Comparison of ENCODE assay signal across 8 mouse cellular contexts in genomic region chr5:136136292-136136990, GRCm38 (mm10). TPM values are rescaled to one million over a fixed set of nuclear protein-coding genes. Genes with fewer than 3 reads are reported as not detected.
DNase-seq lines count a peak whose midpoint lies in the region; ATAC-seq and TF ChIP-seq lines count a peak whose summit lies in the region.

No protein-coding gene starts in this region.

- H3K9ac ChIP-seq in lung, embryonic 14.5 days: peak overlapping the region; percentile 79
- peak overlapping the region; percentile 77 for H3K9ac ChIP-seq in hindbrain, embryonic 16.5 days (ENCODE audit: low read depth, low read length)

- H3K27ac ChIP-seq in lung, embryonic 14.5 days (ENCODE audit: low read depth): no peak overlapping the region
- H3K27ac ChIP-seq in brown adipose tissue, adult 24 weeks (replicated peaks; ENCODE audit: low read depth, low read length): peak overlapping the region; percentile 73
- peak overlapping the region; percentile 65 for H3K27ac ChIP-seq in hindbrain, embryonic 16.5 days (ENCODE audit: low read depth, low read length)

- H3K27me3 ChIP-seq in lung, embryonic 14.5 days (ENCODE audit: insufficient read depth, low read length): no peaks in the 10 kb centered on the region
- H3K27me3 ChIP-seq in hindbrain, embryonic 16.5 days (replicated peaks; ENCODE audit: control insufficient read depth, insufficient read depth, low read length): no peaks in the 10 kb centered on the region
- no peaks in the 10 kb centered on the region for H3K27me3 ChIP-seq in myocyte (ENCODE audit: control insufficient read depth, insufficient read depth, insufficient read length)

- H3K4me1 ChIP-seq in lung, embryonic 14.5 days (ENCODE audit: insufficient read depth): no peaks in the 10 kb centered on the region
- peaks cover 5% of the 10 kb centered on the region; the same call in 1 of the 2 replicates for H3K4me1 ChIP-seq in brown adipose tissue, adult 24 weeks (ENCODE audit: control insufficient read depth, insufficient read depth, insufficient read length, low read length)
- peaks cover 15% of the 10 kb centered on the region for H3K4me1 ChIP-seq in hindbrain, embryonic 16.5 days (ENCODE audit: control insufficient read depth, insufficient read depth, low read depth, low read length)

- peaks cover 56% of the 10 kb centered on the region for H3K36me3 ChIP-seq in lung, embryonic 14.5 days (ENCODE audit: insufficient read depth)
- H3K36me3 ChIP-seq in hindbrain, embryonic 16.5 days (ENCODE audit: control insufficient read depth, insufficient read depth, low read length): peaks cover 26% of the 10 kb centered on the region
- peaks cover 2% of the 10 kb centered on the region for H3K36me3 ChIP-seq in myocyte (ENCODE audit: control insufficient read depth, insufficient read depth)

- intact Hi-C loops in left cerebral cortex, postnatal 10 days (cut with DNase I): loop anchor here (1.0 kb wide), 1 partner anchor 33 kb away; no protein-coding TSS in a partner anchor

- no peaks in the 10 kb centered on the region for H3K9me3 ChIP-seq in lung, embryonic 14.5 days (ENCODE audit: low read depth, low read length)
- H3K9me3 ChIP-seq in hindbrain, embryonic 16.5 days (ENCODE audit: control insufficient read depth, low read length): no peaks in the 10 kb centered on the region

- no peak for ATAC-seq in lung, embryonic 14.5 days (ENCODE audit: insufficient read depth)
- no peak; the same call in 1 of the 2 replicates for ATAC-seq in hindbrain, embryonic 16.5 days

- 6% methylated on average over 20 of the region's 20 CpGs for WGBS in lung, embryonic 14.5 days
- WGBS in hindbrain, embryonic 16.5 days: 7% methylated on average over 20 of the region's 20 CpGs

- peak overlapping the region; percentile 56 for H3K4me3 ChIP-seq in lung, embryonic 14.5 days (ENCODE audit: low read depth, low read length)
- peak overlapping the region; percentile 87 for H3K4me3 ChIP-seq in brown adipose tissue, adult 24 weeks (ENCODE audit: insufficient read depth, low read depth, low read length)
- H3K4me3 ChIP-seq in hindbrain, embryonic 16.5 days (ENCODE audit: low read length): peak overlapping the region; percentile 79
- peak overlapping the region; percentile 96 for H3K4me3 ChIP-seq in myocyte

- TF ChIP-seq CTCF in lung, embryonic 14.5 days (IDR thresholded peaks at IDR 0.05; ENCODE audit: low read depth): no peak

- peak; percentile 40 for TF ChIP-seq POLR2A in myocyte (IDR thresholded peaks at IDR 0.05; ENCODE audit: insufficient read length, low read depth)

- H3K4me2 ChIP-seq in lung, embryonic 14.5 days: peak overlapping the region; percentile 61
- peak overlapping the region; percentile 74 for H3K4me2 ChIP-seq in hindbrain, embryonic 16.5 days (ENCODE audit: low read length)
- peak overlapping the region; percentile 79 for H3K4me2 ChIP-seq in myocyte (ENCODE audit: low read depth)

- DNase-seq in lung, embryonic 14.5 days: peak; percentile 15
- no peak for DNase-seq in lung, postnatal 14 days
- no peak for DNase-seq in frontal cortex, postnatal 14 days (ENCODE audit: low spot score in 2 of 2)
- no peak for DNase-seq in layer of hippocampus, postnatal 14 days (ENCODE audit: low spot score in 2 of 2)
- no peak for DNase-seq in left cerebral cortex, postnatal 10 days (ENCODE audit: extremely low spot score in 1 of 2, low spot score in 2 of 2)

- H3ac ChIP-seq in myocyte (ENCODE audit: control insufficient read depth, insufficient read length): peak overlapping the region; percentile 45

- peaks cover 20% of the 10 kb centered on the region for H3K79me2 ChIP-seq in myocyte (ENCODE audit: control insufficient read depth, insufficient read depth)

TF ChIP-seq in myocyte, 11 proteins besides CTCF, POLR2A, EP300 and RAD21:
- TF ChIP-seq REST (IDR thresholded peaks at IDR 0.05; ENCODE audit: insufficient read depth, insufficient read length) (no peak), POLR2AphosphoS2 (IDR thresholded peaks at IDR 0.05; ENCODE audit: insufficient read length, low read depth) (no peak), MYOD1 (IDR thresholded peaks at IDR 0.05; ENCODE audit: control insufficient read depth in 1 of 3, insufficient read length in 2 of 3, low read depth in 2 of 3) (no peak), TCF12 (IDR thresholded peaks at IDR 0.05; ENCODE audit: insufficient read depth, poor library complexity, severe bottlenecking) (no peak), MYOG (IDR thresholded peaks at IDR 0.05; ENCODE audit: control insufficient read depth in 1 of 3, insufficient read depth in 1 of 3, insufficient read length in 2 of 3, low read depth in 2 of 3) (no peak), USF1 (IDR thresholded peaks at IDR 0.05; ENCODE audit: low read depth) (no peak), CEBPB (IDR thresholded peaks at IDR 0.05; ENCODE audit: insufficient read depth, poor library complexity, severe bottlenecking) (no peak), E2F4 (IDR thresholded peaks at IDR 0.05; ENCODE audit: insufficient read depth) (no peak), MAX (IDR thresholded peaks at IDR 0.05; ENCODE audit: low read depth) (no peak), TCF3 (IDR thresholded peaks at IDR 0.05; ENCODE audit: insufficient read length, low read depth) (no peak), SRF (IDR thresholded peaks at IDR 0.05; ENCODE audit: control insufficient read depth, insufficient read length, low read depth) (no peak)
TF ChIP-seq in myocyte: peak in this region for 0.

RNA-seq across cellular contexts. Expression of gene Alkbh4, which starts 0.5 kb away (rescaled TPM):
- 12.9 and 14.8 TPM in 2 replicates for polyA plus RNA-seq in lung, embryonic 14.5 days (2014; fragmentation: Nextera tagmentation; extraction: Ambion mirVana)
- 3.8 and 4.3 TPM in 2 replicates for polyA plus RNA-seq in brown adipose tissue, adult 24 weeks (2012; ENCODE audit: insufficient read depth, insufficient read length, missing spikeins)
- polyA plus RNA-seq in hindbrain, embryonic 16.5 days (2015; fragmentation: Nextera tagmentation; extraction: Ambion mirVana): 20.4 and 22.7 TPM in 2 replicates
- 6.7 TPM for polyA plus RNA-seq in myocyte (2012; fragmentation: generic; extraction: Trizol)
- 1 to 10 TPM; 8.4 to 10.0 TPM for total RNA-seq in layer of hippocampus, postnatal 14 days (2021)
- total RNA-seq in left cerebral cortex, postnatal 10 days (2021): 10 to 100 TPM in 1 of 2 experiments, 1 to 10 TPM in 1; 9.5 to 11.7 TPM

RNA-seq across cellular contexts. Expression of gene Lrwd1, which starts 0.6 kb away (rescaled TPM):
- 36.6 and 37.6 TPM in 2 replicates for polyA plus RNA-seq in lung, embryonic 14.5 days (2014; fragmentation: Nextera tagmentation; extraction: Ambion mirVana)
- polyA plus RNA-seq in brown adipose tissue, adult 24 weeks (2012; ENCODE audit: insufficient read depth, insufficient read length, missing spikeins): 1.9 and 4.2 TPM in 2 replicates
- polyA plus RNA-seq in hindbrain, embryonic 16.5 days (2015; fragmentation: Nextera tagmentation; extraction: Ambion mirVana): 25.2 and 26.3 TPM in 2 replicates
- 31.7 TPM for polyA plus RNA-seq in myocyte (2012; fragmentation: generic; extraction: Trizol)
- 10 to 100 TPM; 15.1 to 18.5 TPM for total RNA-seq in layer of hippocampus, postnatal 14 days (2021)
- total RNA-seq in left cerebral cortex, postnatal 10 days (2021): 10 to 100 TPM; 11.7 to 13.2 TPM

RNA-seq across cellular contexts. Expression of gene Polr2j, which starts 20.0 kb away (rescaled TPM):
- polyA plus RNA-seq in lung, embryonic 14.5 days (2014; fragmentation: Nextera tagmentation; extraction: Ambion mirVana): 217 and 229 TPM in 2 replicates
- polyA plus RNA-seq in brown adipose tissue, adult 24 weeks (2012; ENCODE audit: insufficient read depth, insufficient read length, missing spikeins): 85.8 and 91.5 TPM in 2 replicates
- polyA plus RNA-seq in hindbrain, embryonic 16.5 days (2015; fragmentation: Nextera tagmentation; extraction: Ambion mirVana): 198 and 210 TPM in 2 replicates
- polyA plus RNA-seq in myocyte (2012; fragmentation: generic; extraction: Trizol): 139 TPM
- 10 to 100 TPM; 73.6 to 82.2 TPM for total RNA-seq in layer of hippocampus, postnatal 14 days (2021)
- 10 to 100 TPM; 82.2 to 91.6 TPM for total RNA-seq in left cerebral cortex, postnatal 10 days (2021)

RNA-seq across cellular contexts. Expression of gene Orai2, which starts 34.1 kb away (rescaled TPM):
- polyA plus RNA-seq in lung, embryonic 14.5 days (2014; fragmentation: Nextera tagmentation; extraction: Ambion mirVana): 7.0 and 7.1 TPM in 2 replicates
- polyA plus RNA-seq in brown adipose tissue, adult 24 weeks (2012; ENCODE audit: insufficient read depth, insufficient read length, missing spikeins): 0.52 and 1.7 TPM in 2 replicates
- polyA plus RNA-seq in hindbrain, embryonic 16.5 days (2015; fragmentation: Nextera tagmentation; extraction: Ambion mirVana): 50.1 and 51.0 TPM in 2 replicates
- 18.2 TPM for polyA plus RNA-seq in myocyte (2012; fragmentation: generic; extraction: Trizol)
- 100 to 1,000 TPM; 124 to 127 TPM for total RNA-seq in layer of hippocampus, postnatal 14 days (2021)
- 10 to 100 TPM; 59.8 to 62.6 TPM for total RNA-seq in left cerebral cortex, postnatal 10 days (2021)

RNA-seq across cellular contexts. Expression of gene Rasa4, which starts 52.7 kb away (rescaled TPM):
- polyA plus RNA-seq in lung, embryonic 14.5 days (2014; fragmentation: Nextera tagmentation; extraction: Ambion mirVana): 4.2 and 4.4 TPM in 2 replicates
- 4.6 and 5.0 TPM in 2 replicates for polyA plus RNA-seq in brown adipose tissue, adult 24 weeks (2012; ENCODE audit: insufficient read depth, insufficient read length, missing spikeins)
- polyA plus RNA-seq in hindbrain, embryonic 16.5 days (2015; fragmentation: Nextera tagmentation; extraction: Ambion mirVana): 22.2 and 25.0 TPM in 2 replicates
- 26.9 TPM for polyA plus RNA-seq in myocyte (2012; fragmentation: generic; extraction: Trizol)
- total RNA-seq in layer of hippocampus, postnatal 14 days (2021): 1 to 10 TPM; 4.3 to 4.4 TPM
- total RNA-seq in left cerebral cortex, postnatal 10 days (2021): 1 to 10 TPM; 6.8 to 7.9 TPM
